Mouse (Mus musculus) cerebellum, postnatal 10 days (tissue): ENCODE results near the gene Fam241b.
"Not testable (repeated sequence)": the region's sequence is repeated elsewhere in the genome, so short reads cannot be mapped to it uniquely, and the experiment has no call there.

ENCODE experiments used
- DNase-seq, 2 experiments: peaks; one replicate each; pipeline ENCODE4 v3.0.0; 2021; ENCODE audit warnings: mixed read lengths in 2 of 2

Fam241b gene

GRCm38 (mm10) chr10:62128316-62128951 lies 15.3 kb downstream of the Fam241b start:
- peak; percentile 43 to 54 for DNase-seq

DNA sequence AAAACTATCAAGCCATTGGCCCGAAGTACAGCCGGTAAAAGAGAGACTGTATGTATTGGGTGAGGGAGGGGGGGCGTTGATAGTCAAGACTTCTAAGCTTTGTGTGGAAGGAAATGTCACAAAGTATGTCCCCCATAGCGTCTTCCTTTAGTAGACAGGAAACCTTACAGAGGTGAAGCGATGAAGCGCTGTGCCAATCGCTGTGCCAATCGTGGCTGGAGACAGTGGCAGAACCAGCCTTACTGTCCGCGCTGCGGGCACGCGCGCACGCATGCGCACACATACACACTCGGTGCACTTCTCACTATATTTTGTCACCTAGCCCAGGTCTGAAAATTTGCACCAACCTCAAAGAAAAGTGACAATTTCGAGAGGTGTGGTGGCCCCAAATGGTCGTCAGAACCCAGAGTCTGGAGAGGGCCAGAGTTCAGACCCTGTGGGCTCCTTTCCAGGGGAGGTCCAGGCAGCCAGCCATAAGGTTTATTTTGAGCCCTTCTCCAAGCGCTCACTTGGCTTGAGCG lies 15.9 kb downstream of the Fam241b start:
- DNase-seq: peak; percentile 63 to 65

- peak; percentile 35 to 59 for DNase-seq
Measured at GRCm38 (mm10) chr10:62127137-62127536, 16.6 kb downstream of the Fam241b start.

GRCm38 (mm10) chr10:62113865-62114647 lies 29.7 kb downstream of the Fam241b start:
- peak; percentile 46 to 52 for DNase-seq

- peak in 1 of 2 experiments; percentile 48 for DNase-seq
Measured at GRCm38 (mm10) chr10:62111207-62111576, 32.5 kb downstream of the Fam241b start.

DNA sequence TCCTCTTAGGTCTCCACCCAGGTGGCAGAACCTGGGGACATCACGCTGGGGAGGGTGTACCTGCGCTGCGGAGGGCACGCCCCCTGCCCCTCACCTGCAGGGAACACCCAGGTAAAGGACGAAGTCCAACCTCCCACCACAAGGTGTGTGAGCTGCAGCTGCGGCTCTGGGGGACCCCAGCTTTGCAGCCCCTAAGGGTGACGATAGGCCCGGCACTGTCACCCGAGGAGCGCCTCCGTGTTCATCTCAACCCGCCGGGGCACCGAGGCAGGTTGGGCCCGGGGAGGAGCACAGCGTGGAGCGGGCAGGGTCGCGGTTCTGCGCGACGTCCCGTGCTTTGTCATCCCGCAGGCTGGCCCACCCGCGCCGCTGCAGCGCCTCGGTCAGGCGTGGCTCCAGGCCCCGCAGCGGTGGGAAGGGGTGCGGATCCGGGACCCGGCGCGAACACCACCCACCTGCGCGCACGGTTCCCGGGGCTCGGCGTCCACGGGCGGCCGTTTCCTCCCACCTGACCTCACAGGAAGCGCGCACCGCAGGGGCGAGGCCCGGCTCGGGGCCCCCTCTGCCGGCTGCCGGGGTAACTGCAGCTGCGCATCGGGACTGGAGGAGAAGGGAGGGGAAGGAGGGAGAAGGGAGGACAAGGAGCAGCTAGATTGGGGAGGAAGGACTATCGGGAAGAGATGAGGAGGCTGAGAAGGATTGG lies 33.1 kb downstream of the Fam241b start:
- DNase-seq: peak; percentile 97 to 98

DNA sequence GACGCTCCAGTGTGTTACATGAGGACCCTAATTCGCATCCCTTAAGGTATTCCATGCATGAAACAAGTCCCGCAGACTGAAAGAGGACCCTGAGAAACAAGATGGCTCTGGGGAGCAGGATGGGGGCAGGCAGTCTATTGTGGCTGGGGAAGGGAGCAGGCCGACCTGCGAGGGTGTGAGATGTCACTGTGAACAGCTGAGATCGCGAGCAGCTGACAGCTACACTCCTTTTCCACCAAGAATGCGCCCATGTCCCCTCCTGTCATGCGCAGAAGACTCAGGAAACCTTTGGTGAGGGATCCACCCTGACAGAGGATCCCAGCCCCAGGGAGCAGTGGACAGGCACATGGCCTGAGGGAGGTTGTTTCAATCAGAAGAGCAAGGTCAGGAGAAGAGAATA lies 36.7 kb downstream of the Fam241b start:
- DNase-seq: no peak

DNA sequence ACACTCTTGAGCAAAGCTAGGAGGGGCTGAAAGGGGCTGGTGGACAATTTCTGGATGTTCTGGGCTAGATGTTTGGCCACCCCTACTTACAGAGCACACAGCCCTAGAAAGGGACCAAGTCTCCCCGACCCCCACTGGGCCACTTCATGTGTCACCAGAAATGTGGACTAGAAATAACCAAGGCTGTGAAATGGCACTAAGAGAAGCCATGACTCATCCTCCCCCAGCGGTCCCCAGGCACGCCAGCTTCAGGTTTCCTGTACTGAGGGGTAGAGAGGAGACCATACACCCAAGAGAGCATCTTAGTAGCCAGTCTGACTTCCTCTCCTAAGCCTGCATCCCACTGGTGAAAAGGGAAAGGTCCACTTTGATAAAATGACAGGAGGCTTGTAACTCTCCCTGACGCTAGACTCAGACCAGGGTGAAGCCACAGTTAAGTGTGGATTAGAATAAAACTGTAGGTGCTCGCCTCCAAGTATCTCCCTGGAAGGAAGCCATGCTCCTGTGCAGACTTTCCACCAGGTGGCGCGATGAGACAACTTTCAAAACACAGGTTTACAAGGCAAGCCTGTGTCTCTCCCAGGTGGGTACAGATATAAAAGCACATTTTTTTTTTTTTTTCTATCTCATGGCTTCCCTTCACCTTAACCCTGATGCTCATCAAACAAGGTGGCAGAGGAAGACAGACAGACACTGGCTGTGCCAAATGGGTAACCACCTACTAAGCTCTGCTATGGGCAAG lies 38.7 kb downstream of the Fam241b start:
- DNase-seq: peak; percentile 88 to 92

- DNase-seq: peak; percentile 95 to 97
Measured at GRCm38 (mm10) chr10:62101504-62102439, 41.9 kb downstream of the Fam241b start.

- peak; percentile 61 to 62 for DNase-seq
Measured at GRCm38 (mm10) chr10:62099749-62100403, 43.8 kb downstream of the Fam241b start.

DNA sequence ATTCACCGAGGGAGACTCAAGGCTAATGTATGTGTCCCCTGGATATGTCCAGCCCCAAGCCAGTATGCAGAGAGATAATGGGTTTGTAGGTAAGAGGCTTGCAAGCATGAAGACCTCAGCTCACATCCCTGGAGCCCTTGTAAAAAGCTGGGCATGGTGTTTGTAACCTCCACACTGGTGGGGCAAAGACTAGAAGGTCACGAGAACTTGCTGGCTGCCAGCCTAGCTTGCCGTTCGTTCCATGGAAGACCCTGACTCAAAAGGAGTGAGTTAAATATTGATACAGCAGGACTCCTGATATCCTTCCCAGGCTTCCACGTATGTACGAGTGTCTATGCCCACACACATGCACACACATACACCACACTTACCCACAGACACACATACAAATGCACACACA lies 49.3 kb downstream of the Fam241b start:
- DNase-seq: no peak

DNA sequence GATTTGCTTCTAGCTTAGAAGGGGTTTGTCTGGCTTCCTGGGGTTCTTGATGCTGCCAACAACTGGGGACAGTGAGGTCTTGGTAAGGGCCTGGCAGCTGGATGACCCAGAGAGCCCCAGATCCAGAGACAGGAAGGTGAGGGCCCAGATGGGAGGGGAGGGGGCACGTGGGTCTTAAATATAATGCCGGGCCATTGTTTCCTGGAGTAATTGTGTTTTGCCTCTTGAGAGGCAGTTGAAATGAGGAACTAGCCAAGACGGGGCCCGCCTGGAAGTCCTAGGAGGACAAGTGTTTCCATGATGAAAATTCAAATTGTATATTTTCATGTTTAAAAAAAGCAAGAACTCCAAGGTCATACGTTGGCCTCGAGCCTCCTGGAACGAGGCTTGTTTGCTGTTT lies 49.8 kb downstream of the Fam241b start:
- no peak for DNase-seq

DNA sequence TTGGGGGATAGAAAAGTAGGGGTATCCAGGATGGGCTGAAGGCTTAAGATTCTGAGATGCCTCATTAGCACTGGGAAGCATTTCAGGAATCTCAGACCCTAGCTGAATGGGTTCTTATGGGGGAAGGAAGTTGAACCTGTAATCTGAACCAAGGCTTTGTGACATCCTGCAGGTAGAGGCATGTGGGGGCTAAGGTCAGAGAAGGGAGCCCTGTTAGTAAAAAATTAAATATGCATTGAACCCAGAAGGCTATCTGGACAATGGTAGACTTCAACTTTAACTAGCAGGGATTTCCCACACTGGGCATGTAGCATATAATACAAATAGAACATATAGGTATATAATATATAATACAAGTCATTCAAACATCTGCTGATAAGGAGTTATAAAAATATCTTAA lies 54.2 kb downstream of the Fam241b start:
- no peak for DNase-seq

- DNase-seq: no peak
Measured at GRCm38 (mm10) chr10:62089071-62089470, 54.6 kb downstream of the Fam241b start.

- no peak for DNase-seq
Measured at GRCm38 (mm10) chr10:62088411-62088810, 55.3 kb downstream of the Fam241b start.

- no peak for DNase-seq
Measured at GRCm38 (mm10) chr10:62086826-62087225, 56.9 kb downstream of the Fam241b start.

DNA sequence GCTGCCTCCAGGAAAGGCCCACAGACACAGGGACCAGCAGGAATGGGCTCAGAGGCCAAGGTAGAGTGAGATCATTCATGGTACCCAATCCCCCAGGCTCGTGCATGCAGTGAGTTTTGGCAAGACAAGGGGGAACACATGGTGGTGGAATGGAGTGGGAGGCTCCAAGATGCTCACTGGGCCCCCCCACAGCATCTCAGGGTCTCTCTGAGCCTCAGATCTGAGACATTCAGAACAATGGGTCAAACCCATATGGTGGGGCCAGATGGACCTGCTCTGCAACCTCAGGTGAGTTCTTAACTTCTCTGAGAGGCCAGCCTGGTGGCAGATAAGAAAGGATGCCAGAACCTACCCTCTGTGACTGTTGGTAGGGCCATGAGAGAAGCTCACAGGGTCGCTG lies 57.7 kb downstream of the Fam241b start:
- DNase-seq: peak; percentile 54 to 65

DNA sequence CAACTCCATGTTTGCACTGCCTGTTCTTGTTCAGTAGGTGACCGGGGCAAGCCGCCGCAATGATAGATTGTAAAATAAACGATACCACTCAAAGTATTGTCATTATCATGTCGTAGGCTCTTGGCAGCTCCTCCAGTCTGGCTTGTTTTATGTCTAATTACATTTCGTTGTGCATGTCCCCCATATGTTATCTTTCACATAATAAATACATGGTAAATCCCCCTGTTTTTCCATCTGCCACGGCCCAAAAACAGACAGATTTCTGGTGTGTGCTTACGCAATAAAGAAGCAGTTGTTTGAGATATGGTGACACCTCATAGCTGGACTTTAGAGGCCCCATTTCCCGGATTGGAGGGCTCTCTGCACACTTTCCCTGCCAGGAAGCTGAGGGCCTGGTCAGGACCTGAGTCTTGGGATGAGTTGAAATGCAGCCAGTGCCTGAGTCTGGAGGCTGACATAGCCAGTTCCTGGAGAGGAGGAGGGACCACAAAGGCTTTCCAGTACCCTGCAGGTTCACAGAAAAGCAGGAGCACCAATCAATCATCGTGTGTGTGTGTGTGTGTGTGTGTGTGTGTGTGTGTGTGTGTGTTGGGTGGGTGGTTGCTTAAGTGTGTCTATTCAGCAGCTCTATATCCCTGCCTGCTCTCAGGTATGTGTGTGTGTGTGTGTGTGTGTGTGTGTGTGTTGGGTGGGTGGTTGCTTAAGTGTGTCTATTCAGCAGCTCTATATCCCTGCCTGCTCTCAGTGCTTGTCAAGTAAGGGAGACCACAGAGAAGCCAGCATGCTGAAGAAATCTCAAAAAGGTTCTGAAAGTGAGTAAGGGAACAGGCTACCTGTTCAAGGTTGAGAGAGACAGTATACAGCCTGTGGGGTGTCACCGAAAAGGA lies 67.2 kb downstream of the Fam241b start:
- peak; percentile 41 to 43 for DNase-seq

DNA sequence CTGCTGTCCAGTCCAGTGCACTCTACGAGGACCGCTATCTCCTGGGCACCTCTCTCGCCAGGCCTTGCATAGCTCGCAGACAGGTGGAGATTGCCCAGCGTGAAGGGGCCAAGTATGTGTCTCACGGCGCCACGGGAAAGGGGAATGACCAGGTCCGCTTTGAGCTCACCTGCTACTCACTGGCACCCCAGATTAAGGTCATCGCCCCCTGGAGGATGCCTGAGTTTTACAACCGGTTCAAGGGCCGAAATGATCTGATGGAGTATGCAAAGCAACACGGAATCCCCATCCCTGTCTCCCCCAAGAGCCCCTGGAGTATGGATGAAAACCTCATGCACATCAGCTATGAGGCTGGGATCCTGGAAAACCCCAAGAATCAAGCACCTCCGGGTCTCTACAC lies 72.4 kb downstream of the Fam241b start:
- not testable (repeated sequence) for DNase-seq

DNA sequence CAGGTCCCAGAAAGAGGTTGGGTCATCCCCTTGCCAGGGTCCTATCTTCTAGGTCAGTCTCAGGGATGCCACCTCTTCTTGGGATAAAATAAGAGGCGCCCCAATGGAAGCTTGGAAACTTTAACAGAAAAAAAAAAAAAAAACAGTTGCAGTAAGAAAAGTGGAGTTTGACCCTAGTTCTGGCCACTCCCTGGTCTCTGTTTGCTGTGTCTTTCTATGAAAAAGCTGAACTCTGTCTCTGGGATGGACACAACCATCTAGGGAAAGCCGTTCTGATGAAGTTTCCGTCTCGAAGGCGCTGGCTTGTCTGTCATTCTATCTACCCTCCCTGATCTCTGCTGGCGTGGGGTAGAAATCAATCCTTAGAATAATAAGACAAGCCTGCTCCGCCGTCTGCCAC lies 73.1 kb downstream of the Fam241b start:
- no peak for DNase-seq
